ENCODE assay signal across 23 mouse cellular contexts in the genomic region with DNA sequence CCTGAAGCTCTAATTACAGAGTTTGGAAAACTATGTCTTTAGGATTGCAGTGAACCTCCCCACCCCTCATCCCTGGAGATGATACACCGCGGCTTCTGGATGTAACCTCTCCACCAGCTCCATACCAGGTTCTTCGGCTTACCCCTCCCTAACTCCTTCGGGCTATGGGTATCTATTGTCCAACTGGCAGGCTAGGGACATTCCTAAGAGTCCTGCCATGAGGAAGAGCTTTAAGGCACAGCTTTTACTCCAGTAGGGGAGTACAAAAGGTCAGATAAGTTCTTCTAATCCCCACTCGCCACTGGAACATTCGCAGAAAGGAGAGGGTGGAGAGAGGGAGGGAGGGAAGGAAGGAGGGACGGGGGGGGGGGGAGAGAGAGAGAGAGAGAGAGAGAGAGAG.
"Had no signal": no experiment of that assay in that cellular context is flagged by ENCODE, and none has a peak within 500 bp of the region (broad histone marks: within the 10 kb centered on the region; RNA-seq: fewer than 3 reads in every experiment).

No protein-coding gene starts in this region.

- H3K36me3 ChIP-seq: heart, embryonic 10.5 days; heart, embryonic 12.5 days; hindbrain, embryonic 10.5 days; hindbrain, embryonic 12.5 days; kidney, embryonic 15.5 days; limb, embryonic 13.5 days; limb, embryonic 15.5 days; liver, embryonic 12.5 days had no signal

- H3K9ac ChIP-seq: heart, embryonic 12.5 days; hindbrain, embryonic 12.5 days; hindbrain, embryonic 14.5 days; kidney, embryonic 15.5 days; limb, embryonic 13.5 days; limb, embryonic 15.5 days; liver, embryonic 12.5 days; liver, embryonic 14.5 days had no signal

- H3K4me1 ChIP-seq: hindbrain, embryonic 10.5 days; hindbrain, embryonic 12.5 days; limb, embryonic 13.5 days; limb, embryonic 15.5 days; liver, embryonic 12.5 days had no signal

- H3K27ac ChIP-seq: heart, embryonic 10.5 days; hindbrain, embryonic 10.5 days; hindbrain, embryonic 12.5 days; hindbrain, embryonic 14.5 days; hindbrain, postnatal 0 days; kidney, embryonic 15.5 days; kidney, postnatal 0 days; limb, embryonic 13.5 days; limb, embryonic 15.5 days; liver, embryonic 12.5 days; liver, embryonic 14.5 days had no signal

- DNase-seq: heart, postnatal 10 days; heart, postnatal 4 days; kidney, adult 11 months; kidney, adult 2 months; kidney, adult 9 months; kidney, postnatal 14 days; kidney, postnatal 36 days; layer of hippocampus, adult 9-11 months; layer of hippocampus, postnatal 36 days; left cerebral cortex, postnatal 4 days had no signal

- H3K4me3 ChIP-seq: heart, embryonic 10.5 days; heart, embryonic 12.5 days; hindbrain, embryonic 10.5 days; hindbrain, embryonic 12.5 days; kidney, embryonic 15.5 days; limb, embryonic 13.5 days; limb, embryonic 15.5 days; liver, embryonic 12.5 days had no signal

- ATAC-seq: hindbrain, postnatal 0 days; intestine, embryonic 16.5 days; liver, embryonic 12.5 days had no signal

- H3K27me3 ChIP-seq: hindbrain, embryonic 12.5 days; kidney, embryonic 15.5 days; limb, embryonic 13.5 days; limb, embryonic 15.5 days; liver, embryonic 12.5 days had no signal

- H3K4me2 ChIP-seq: heart, embryonic 12.5 days; hindbrain, embryonic 12.5 days; hindbrain, embryonic 14.5 days; kidney, embryonic 15.5 days; limb, embryonic 13.5 days; limb, embryonic 15.5 days; liver, embryonic 12.5 days had no signal

- H3K9me3 ChIP-seq: heart, embryonic 10.5 days; heart, embryonic 12.5 days; hindbrain, embryonic 10.5 days; hindbrain, embryonic 12.5 days; kidney, embryonic 15.5 days; limb, embryonic 13.5 days; limb, embryonic 15.5 days; liver, embryonic 12.5 days had no signal
